Mouse (Mus musculus): Measurements from ENCODE around the gene Ugt1a6b. TPM values are rescaled to one million over a fixed set of nuclear protein-coding genes. Genes with fewer than 3 reads are reported as not detected.
"Not testable (repeated sequence)": the region's sequence is repeated elsewhere in the genome, so short reads cannot be mapped to it uniquely, and the experiment has no call there.

Ugt1a6b gene
- polyA plus RNA-seq, 1 experiment from 2014 or later = not detected

DNA sequence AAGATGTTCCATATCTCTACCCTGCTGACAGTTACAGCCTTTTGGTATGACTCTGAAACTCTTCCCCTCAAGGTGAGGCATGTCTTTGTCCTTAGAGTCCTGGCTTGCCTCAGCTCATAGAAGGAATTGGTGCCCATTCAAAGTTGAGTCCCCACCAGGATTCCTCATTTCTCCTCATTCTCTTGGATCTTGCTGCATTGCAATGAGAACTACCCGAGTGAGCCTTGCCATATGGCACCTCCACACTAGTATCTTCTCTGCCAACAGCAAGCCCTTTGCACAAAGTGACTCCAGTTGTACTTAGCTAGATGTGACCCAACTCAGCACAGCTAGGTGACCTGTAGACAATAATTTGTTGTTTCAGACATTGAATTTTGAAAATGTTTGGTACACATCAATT, 120.5 kb downstream of the Ugt1a6b start:
- Histone ChIP-seq H3K27me3 (ENCODE audit: poor library complexity, severe bottlenecking) (no peaks in the 10 kb centered on the region), H3K36me3 (replicated peaks) (no peaks in the 10 kb centered on the region), H3K4me1 (no peaks in the 10 kb centered on the region), H3K27ac (no peak overlapping the region), H3K9me3 (peaks cover 34% of the 10 kb centered on the region), H3K4me3 (no peak overlapping the region)
- WGBS = 61% methylated on average over 1 of the region's 1 CpGs
- peak; percentile 28 for DNase-seq (ENCODE audit: extremely low spot score, low spot score)

GRCm38 (mm10) chr1:88224029-88224776, 121.2 kb downstream of the Ugt1a6b start:
- Histone ChIP-seq H3K4me3 (no peak overlapping the region), H3K36me3 (replicated peaks) (no peaks in the 10 kb centered on the region), H3K27ac (no peak overlapping the region), H3K27me3 (ENCODE audit: poor library complexity, severe bottlenecking) (no peaks in the 10 kb centered on the region), H3K9me3 (peaks cover 40% of the 10 kb centered on the region), H3K4me1 (no peaks in the 10 kb centered on the region)
- peak; percentile 27 for DNase-seq (ENCODE audit: extremely low spot score, low spot score)
- 74% methylated on average over 2 of the region's 2 CpGs for whole genome bisulfite sequencing

GRCm38 (mm10) chr1:88225301-88225700, 122.2 kb downstream of the Ugt1a6b start:
- H3K4me3 ChIP-seq; H3K36me3 ChIP-seq (replicated peaks); H3K4me1 ChIP-seq; H3K27me3 ChIP-seq (ENCODE audit: poor library complexity, severe bottlenecking); H3K27ac ChIP-seq; DNase-seq (ENCODE audit: extremely low spot score, low spot score): not testable (repeated sequence)
- peaks cover 51% of the 10 kb centered on the region for H3K9me3 ChIP-seq
- 43% methylated on average over 2 of the region's 2 CpGs for WGBS

- no peaks in the 10 kb centered on the region for H3K27me3 ChIP-seq (ENCODE audit: poor library complexity, severe bottlenecking)
- H3K36me3 ChIP-seq (replicated peaks) = no peaks in the 10 kb centered on the region
- DNase-seq (ENCODE audit: extremely low spot score, low spot score) = peak; percentile 14
- H3K27ac ChIP-seq = no peak overlapping the region
- H3K4me3 ChIP-seq = no peak overlapping the region
- no peaks in the 10 kb centered on the region for H3K4me1 ChIP-seq
- H3K9me3 ChIP-seq = peaks cover 56% of the 10 kb centered on the region
These were observed 122.7 kb downstream of the Ugt1a6b start for GRCm38 (mm10) chr1:88225741-88226140.

GRCm38 (mm10) chr1:88226670-88227379, 123.8 kb downstream of the Ugt1a6b start, which contains the start of gene Mroh2a:
Gene Mroh2a, plus strand, starts transcription at chr1:88226986.
- Histone ChIP-seq H3K27me3 (ENCODE audit: poor library complexity, severe bottlenecking) (no peaks in the 10 kb centered on the region), H3K27ac (no peak within 1 kb of the TSS), H3K4me1 (no peaks in the 10 kb centered on the region), H3K9me3 (peaks cover 66% of the 10 kb centered on the region), H3K4me3 (no peak within 1 kb of the TSS), H3K36me3 (replicated peaks) (no peaks in the 10 kb centered on the region)
- WGBS = 58% methylated on average over 5 of the region's 5 CpGs
- DNase-seq (ENCODE audit: extremely low spot score, low spot score) = peak; percentile 17

DNA sequence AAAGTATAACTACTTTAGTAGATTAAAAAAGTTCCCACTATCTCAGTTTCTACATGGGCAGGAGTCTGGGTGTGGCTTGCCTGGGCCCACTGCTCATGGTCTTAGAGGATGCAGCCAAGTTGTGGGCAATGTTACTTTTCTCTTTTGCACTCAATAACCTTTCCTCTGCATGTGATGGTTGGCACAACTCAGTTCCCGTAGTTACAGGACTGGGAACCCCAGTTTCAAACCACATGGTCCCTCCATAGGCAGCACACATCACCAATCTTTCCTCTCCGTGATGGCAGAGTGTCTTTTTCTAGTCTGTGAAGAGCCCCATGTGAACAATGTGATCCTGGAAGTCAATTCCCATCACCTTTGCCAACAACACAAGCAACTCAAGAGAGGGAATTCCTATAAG, 124.4 kb downstream of the Ugt1a6b start:
- Histone ChIP-seq H3K36me3 (replicated peaks) (no peaks in the 10 kb centered on the region), H3K9me3 (peaks cover 73% of the 10 kb centered on the region), H3K27ac (no peak overlapping the region), H3K4me1 (no peaks in the 10 kb centered on the region), H3K27me3 (ENCODE audit: poor library complexity, severe bottlenecking) (no peaks in the 10 kb centered on the region), H3K4me3 (no peak overlapping the region)
- DNase-seq (ENCODE audit: extremely low spot score, low spot score) = peak; percentile 14
- 67% methylated on average over 2 of the region's 2 CpGs for WGBS

- no peaks in the 10 kb centered on the region for H3K36me3 ChIP-seq (replicated peaks)
- H3K4me3 ChIP-seq = no peak overlapping the region
- peaks cover 79% of the 10 kb centered on the region for H3K9me3 ChIP-seq
- H3K27me3 ChIP-seq (ENCODE audit: poor library complexity, severe bottlenecking) = no peaks in the 10 kb centered on the region
- H3K27ac ChIP-seq = no peak overlapping the region
- H3K4me1 ChIP-seq = no peaks in the 10 kb centered on the region
- no peak for DNase-seq (ENCODE audit: extremely low spot score, low spot score)
- 71% methylated on average over 7 of the region's 7 CpGs for WGBS
These were observed 125.1 kb downstream of the Ugt1a6b start for GRCm38 (mm10) chr1:88228121-88228520.

DNA sequence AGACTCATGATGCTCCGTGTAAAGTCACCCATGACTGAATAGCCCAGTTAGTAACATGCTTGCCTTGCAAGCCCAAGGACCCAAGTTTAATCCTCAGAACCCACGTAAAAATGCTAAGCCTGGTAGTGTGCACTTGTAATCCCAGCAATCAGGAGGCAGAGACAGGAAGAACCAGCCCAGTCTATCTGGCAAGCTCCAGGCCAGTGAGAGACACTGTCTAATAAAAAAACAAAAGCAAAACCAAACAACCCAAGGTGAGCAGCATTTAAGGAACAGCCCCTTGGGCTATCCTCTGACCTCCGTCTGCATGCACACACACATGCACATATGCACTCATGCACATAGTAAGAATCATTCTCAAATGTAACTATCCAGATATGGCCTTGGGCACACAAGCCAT, 126.5 kb downstream of the Ugt1a6b start:
- H3K9me3 ChIP-seq = peaks cover 94% of the 10 kb centered on the region
- WGBS = 85% methylated on average over 3 of the region's 3 CpGs
- DNase-seq (ENCODE audit: extremely low spot score, low spot score) = no peak
- H3K36me3 ChIP-seq (replicated peaks) = no peaks in the 10 kb centered on the region
- H3K27me3 ChIP-seq (ENCODE audit: poor library complexity, severe bottlenecking) = no peaks in the 10 kb centered on the region
- no peak overlapping the region for H3K27ac ChIP-seq
- H3K4me1 ChIP-seq = no peaks in the 10 kb centered on the region
- no peak overlapping the region for H3K4me3 ChIP-seq

GRCm38 (mm10) chr1:88229986-88230385, 126.9 kb downstream of the Ugt1a6b start:
- WGBS = 87% methylated on average over 5 of the region's 5 CpGs
- peaks cover 98% of the 10 kb centered on the region for H3K9me3 ChIP-seq
- H3K36me3 ChIP-seq (replicated peaks) = no peaks in the 10 kb centered on the region
- H3K4me1 ChIP-seq = no peaks in the 10 kb centered on the region
- no peak overlapping the region for H3K27ac ChIP-seq
- no peak overlapping the region for H3K4me3 ChIP-seq
- no peak for DNase-seq (ENCODE audit: extremely low spot score, low spot score)
- H3K27me3 ChIP-seq (ENCODE audit: poor library complexity, severe bottlenecking) = no peaks in the 10 kb centered on the region

DNA sequence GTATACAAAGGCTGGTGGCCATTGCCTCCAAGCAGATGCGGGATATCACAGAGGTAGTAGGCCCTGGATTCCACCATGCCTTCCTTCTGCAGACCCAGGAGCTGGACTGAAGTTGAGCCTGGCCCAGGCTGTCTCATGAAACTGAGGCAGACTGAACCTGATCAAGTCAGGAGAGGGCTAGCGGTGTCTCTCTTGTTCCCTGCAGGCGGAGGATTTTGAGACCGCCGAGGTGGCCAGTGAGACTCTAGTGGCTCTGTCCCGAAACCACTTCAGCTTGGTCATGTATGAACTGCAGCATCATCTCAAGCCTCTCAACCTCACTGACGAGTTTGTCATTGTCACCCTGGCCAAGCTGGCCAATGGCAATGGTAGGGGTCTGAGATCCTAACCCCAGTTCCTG, 127.4 kb downstream of the Ugt1a6b start:
- Histone ChIP-seq H3K4me1 (no peaks in the 10 kb centered on the region), H3K9me3 (peaks cover 100% of the 10 kb centered on the region), H3K27ac (no peak overlapping the region), H3K4me3 (no peak overlapping the region), H3K36me3 (replicated peaks) (no peaks in the 10 kb centered on the region), H3K27me3 (ENCODE audit: poor library complexity, severe bottlenecking) (no peaks in the 10 kb centered on the region)
- no peak for DNase-seq (ENCODE audit: extremely low spot score, low spot score)
- 75% methylated on average over 7 of the region's 7 CpGs for WGBS

GRCm38 (mm10) chr1:88230981-88231802, 128.1 kb downstream of the Ugt1a6b start:
- Histone ChIP-seq H3K4me1 (no peaks in the 10 kb centered on the region), H3K27ac (no peak overlapping the region), H3K27me3 (ENCODE audit: poor library complexity, severe bottlenecking) (no peaks in the 10 kb centered on the region), H3K36me3 (replicated peaks) (no peaks in the 10 kb centered on the region), H3K9me3 (peaks cover 100% of the 10 kb centered on the region), H3K4me3 (no peak overlapping the region)
- WGBS = 80% methylated on average over 6 of the region's 6 CpGs
- no peak for DNase-seq (ENCODE audit: extremely low spot score, low spot score)

GRCm38 (mm10) chr1:88231803-88232499, 128.9 kb downstream of the Ugt1a6b start:
- no peak overlapping the region for H3K27ac ChIP-seq
- no peak for DNase-seq (ENCODE audit: extremely low spot score, low spot score)
- no peaks in the 10 kb centered on the region for H3K36me3 ChIP-seq (replicated peaks)
- no peaks in the 10 kb centered on the region for H3K27me3 ChIP-seq (ENCODE audit: poor library complexity, severe bottlenecking)
- no peak overlapping the region for H3K4me3 ChIP-seq
- no peaks in the 10 kb centered on the region for H3K4me1 ChIP-seq
- H3K9me3 ChIP-seq = peaks cover 98% of the 10 kb centered on the region
- 72% methylated on average over 7 of the region's 7 CpGs for whole genome bisulfite sequencing

Data from forebrain, embryonic 10.5 days (tissue).